In genomic region chr8:121619401-121619995, GRCm38 (mm10) we compare ENCODE assay signal across 9 mouse cellular contexts. TPM values are rescaled to one million over a fixed set of nuclear protein-coding genes. Genes with fewer than 3 reads are reported as not detected.
DNase-seq lines count a peak whose midpoint lies in the region; ATAC-seq and TF ChIP-seq lines count a peak whose summit lies in the region.
"Had no signal": no experiment of that assay in that cellular context is flagged by ENCODE, and none has a peak within 500 bp of the region (broad histone marks: within the 10 kb centered on the region; RNA-seq: fewer than 3 reads in every experiment).

No protein-coding gene starts in this region.

- peaks cover 16% of the 10 kb centered on the region for H3K4me1 ChIP-seq in hindbrain, embryonic 10.5 days (replicated peaks)
- no peaks in the 10 kb centered on the region for H3K4me1 ChIP-seq in hindbrain, embryonic 11.5 days (replicated peaks; ENCODE audit: control insufficient read depth, insufficient read depth, low read length)
- peaks cover 37% of the 10 kb centered on the region for H3K4me1 ChIP-seq in lung, adult 2 months (ENCODE audit: control insufficient read depth, insufficient read depth, low read length)

- ATAC-seq in hindbrain, embryonic 11.5 days (ENCODE audit: low FRiP score): no peak

- no peak overlapping the region for H3K4me2 ChIP-seq in hindbrain, embryonic 11.5 days (replicated peaks; ENCODE audit: low read depth, low read length)
- H3K4me2 ChIP-seq: neural tube, embryonic 12.5 days had no signal

- TF ChIP-seq POLR2A in lung, adult 2 months (IDR thresholded peaks at IDR 0.05; ENCODE audit: borderline replicate concordance, extremely low read depth, low read depth, low read length): peak; percentile 53; the same call in 1 of the 2 replicates

- peaks cover 64% of the 10 kb centered on the region for H3K36me3 ChIP-seq in hindbrain, embryonic 10.5 days
- no peaks in the 10 kb centered on the region for H3K36me3 ChIP-seq in hindbrain, embryonic 11.5 days (ENCODE audit: control insufficient read depth, insufficient read depth, low read length)

- no peak for DNase-seq in hindbrain, embryonic 10.5 days (ENCODE audit: low spot score)
- no peak for DNase-seq in hindbrain, embryonic 11.5 days (ENCODE audit: low spot score)
- DNase-seq in heart, adult 18-20 months: peak; percentile 84 to 94
- DNase-seq in kidney, adult 18-20 months: peak; percentile 75
- DNase-seq in lung, adult 2 months: peak; percentile 59
- no peak for DNase-seq in right cerebral cortex, postnatal 10 days (ENCODE audit: low spot score in 2 of 2)
- no peak for DNase-seq in B cell, adult 2 months
- no peak for DNase-seq in frontal cortex, adult 2 months (ENCODE audit: extremely low spot score in 1 of 2, low spot score in 1 of 2)

- TF ChIP-seq CTCF in lung, adult 2 months (IDR thresholded peaks at IDR 0.05; ENCODE audit: insufficient read depth, low read length): no peak

- H3K27ac ChIP-seq in hindbrain, embryonic 10.5 days: peak overlapping the region; percentile 5; the same call in 1 of the 2 replicates
- no peak overlapping the region for H3K27ac ChIP-seq in hindbrain, embryonic 11.5 days (ENCODE audit: low read depth, low read length)
- H3K27ac ChIP-seq: neural tube, embryonic 12.5 days had no signal

- no peak overlapping the region for H3K4me3 ChIP-seq in hindbrain, embryonic 10.5 days
- no peak overlapping the region for H3K4me3 ChIP-seq in hindbrain, embryonic 11.5 days (ENCODE audit: low read depth, low read length)
- no peak overlapping the region for H3K4me3 ChIP-seq in lung, adult 2 months (replicated peaks; ENCODE audit: extremely low read depth, low read depth, low read length)
- H3K4me3 ChIP-seq: neural tube, embryonic 12.5 days had no signal

- H3K27me3 ChIP-seq in hindbrain, embryonic 10.5 days (ENCODE audit: insufficient read depth, poor library complexity, severe bottlenecking): no peaks in the 10 kb centered on the region
- H3K27me3 ChIP-seq in hindbrain, embryonic 11.5 days (ENCODE audit: control insufficient read depth, insufficient read depth, low read length): no peaks in the 10 kb centered on the region
- H3K27me3 ChIP-seq: neural tube, embryonic 12.5 days had no signal

- WGBS in hindbrain, embryonic 10.5 days: 69% methylated on average over 7 of the region's 7 CpGs
- WGBS in hindbrain, embryonic 11.5 days: 77% methylated on average over 7 of the region's 7 CpGs
- 20% methylated on average over 7 of the region's 7 CpGs for WGBS in lung, adult 2 months

- H3K9me3 ChIP-seq in hindbrain, embryonic 10.5 days: no peaks in the 10 kb centered on the region
- no peaks in the 10 kb centered on the region for H3K9me3 ChIP-seq in hindbrain, embryonic 11.5 days (ENCODE audit: control insufficient read depth, low read length)
- H3K9me3 ChIP-seq: neural tube, embryonic 12.5 days had no signal

- H3K9ac ChIP-seq in hindbrain, embryonic 11.5 days (ENCODE audit: low read depth, low read length): no peak overlapping the region
- H3K9ac ChIP-seq: neural tube, embryonic 12.5 days had no signal

RNA-seq across cellular contexts. Expression of gene Map1lc3b, which starts 29.3 kb away (rescaled TPM):
- polyA plus RNA-seq in hindbrain, embryonic 10.5 days (2016; fragmentation: Nextera tagmentation; extraction: Ambion mirVana): 222 and 268 TPM in 2 replicates
- polyA plus RNA-seq in hindbrain, embryonic 11.5 days (2014; fragmentation: Nextera tagmentation; extraction: Ambion mirVana): 297 and 307 TPM in 2 replicates
- 100 to 1,000 TPM; 238 to 264 TPM for total RNA-seq in heart, adult 18-20 months (2021)
- polyA plus RNA-seq in lung, adult 2 months (2012; rRNA removed): 106 and 140 TPM in 2 replicates
- 128 and 152 TPM in 2 replicates for polyA plus RNA-seq in frontal cortex, adult 2 months (2012; rRNA removed)

RNA-seq across cellular contexts. Expression of gene Zcchc14, which starts 33.2 kb away (rescaled TPM):
- 14.6 and 17.3 TPM in 2 replicates for polyA plus RNA-seq in hindbrain, embryonic 10.5 days (2016; fragmentation: Nextera tagmentation; extraction: Ambion mirVana)
- 25.8 and 30.4 TPM in 2 replicates for polyA plus RNA-seq in hindbrain, embryonic 11.5 days (2014; fragmentation: Nextera tagmentation; extraction: Ambion mirVana)
- total RNA-seq in heart, adult 18-20 months (2021): 10 to 100 TPM; 23.3 to 26.5 TPM
- 40.8 and 50.9 TPM in 2 replicates for polyA plus RNA-seq in lung, adult 2 months (2012; rRNA removed)
- 51.8 and 59.3 TPM in 2 replicates for polyA plus RNA-seq in frontal cortex, adult 2 months (2012; rRNA removed)

RNA-seq across cellular contexts. Expression of gene Fbxo31, which starts 40.9 kb away (rescaled TPM):
- 16.7 and 18.8 TPM in 2 replicates for polyA plus RNA-seq in hindbrain, embryonic 10.5 days (2016; fragmentation: Nextera tagmentation; extraction: Ambion mirVana)
- 12.0 and 13.2 TPM in 2 replicates for polyA plus RNA-seq in hindbrain, embryonic 11.5 days (2014; fragmentation: Nextera tagmentation; extraction: Ambion mirVana)
- 100 to 1,000 TPM in 1 of 2 experiments, 10 to 100 TPM in 1; 91.3 to 110 TPM for total RNA-seq in heart, adult 18-20 months (2021)
- 48.2 and 49.9 TPM in 2 replicates for polyA plus RNA-seq in lung, adult 2 months (2012; rRNA removed)
- polyA plus RNA-seq in frontal cortex, adult 2 months (2012; rRNA removed): 70.9 and 77.2 TPM in 2 replicates

Comparison
In these comparisons a context has a peak if more than half of its experiments do, and no peak if none do; other contexts are left out.
1. DNase-seq: peak in heart, adult 18-20 months (2 of 2), kidney, adult 18-20 months (single experiment) and lung, adult 2 months (single experiment); none in hindbrain, embryonic 10.5 days (single experiment), hindbrain, embryonic 11.5 days (single experiment), right cerebral cortex, postnatal 10 days (0 of 2), B cell, adult 2 months (0 of 2) and frontal cortex, adult 2 months (0 of 2).